Mouse (Mus musculus) testis, postnatal 14 days (tissue): ENCODE results near the gene Olfr1253.

Experiments used
- DNase-seq: peaks from one replicate; pipeline ENCODE4 v3.0.0; 2021; ENCODE audit warnings: low spot score

Gene Olfr1253

GRCm38 (mm10) chr2:89756990-89757389 is at the start of gene Olfr1253:
Olfr1253 (minus strand) TSS chr2:89757090.
- no peak for DNase-seq

GRCm38 (mm10) chr2:89799583-89799982 is 42.7 kb upstream of the Olfr1253 start:
- no peak for DNase-seq

- DNase-seq = no peak
Observed at GRCm38 (mm10) chr2:89793519-89793918, 36.6 kb upstream of the Olfr1253 start, which contains the start of gene Olfr1254. Olfr1254 (minus strand) TSS chr2:89793619.

- DNase-seq = no peak
Observed at GRCm38 (mm10) chr2:89724912-89725311, 32.0 kb downstream of the Olfr1253 start, which contains the start of gene Olfr1252. Olfr1252 (minus strand) TSS chr2:89725012.
